Mouse (Mus musculus) R1 (cell line): ENCODE measurements around the gene Bbs5.
"Not testable (repeated sequence)": the region's sequence is repeated elsewhere in the genome, so short reads cannot be mapped to it uniquely, and the experiment has no call there.

Experiments used
- DNase-seq: peaks from one replicate; pipeline ENCODE4 v3.0.0-alpha.2; 2018; ENCODE audit warnings: low read depth, low spot score

Gene Bbs5

GRCm38 (mm10) chr2:69669853-69670252 lies 22.9 kb downstream of the Bbs5 start, which contains the start of gene Klhl41:
Klhl41 (plus strand) TSS chr2:69670120.
- no peak for DNase-seq

DNA sequence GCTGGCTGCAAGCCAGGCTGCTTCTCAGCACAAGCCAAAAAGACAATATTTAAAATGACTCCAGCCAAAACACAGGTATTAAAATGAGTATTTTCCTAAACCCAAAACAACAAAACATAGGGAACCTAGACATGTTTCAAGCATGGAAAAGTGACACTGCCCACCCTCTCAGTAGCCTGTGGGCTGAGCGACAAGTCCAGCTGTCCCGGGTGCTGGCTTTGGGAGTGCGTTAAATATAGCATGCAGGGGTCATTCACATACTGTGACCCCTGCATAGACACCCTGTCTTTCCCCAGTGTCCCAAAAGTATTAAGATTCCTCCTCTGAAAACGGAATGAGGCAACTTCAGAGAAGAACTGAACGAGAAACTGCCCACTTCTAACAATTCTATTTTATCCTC lies 26.8 kb downstream of the Bbs5 start:
- no peak for DNase-seq

GRCm38 (mm10) chr2:69675266-69675665 lies 28.3 kb downstream of the Bbs5 start:
- DNase-seq, result no peak

- DNase-seq, result peak; percentile 59
Observed at GRCm38 (mm10) chr2:69676713-69677112, 29.7 kb downstream of the Bbs5 start.

GRCm38 (mm10) chr2:69677215-69677614 lies 30.2 kb downstream of the Bbs5 start:
- DNase-seq, result not testable (repeated sequence)

DNA sequence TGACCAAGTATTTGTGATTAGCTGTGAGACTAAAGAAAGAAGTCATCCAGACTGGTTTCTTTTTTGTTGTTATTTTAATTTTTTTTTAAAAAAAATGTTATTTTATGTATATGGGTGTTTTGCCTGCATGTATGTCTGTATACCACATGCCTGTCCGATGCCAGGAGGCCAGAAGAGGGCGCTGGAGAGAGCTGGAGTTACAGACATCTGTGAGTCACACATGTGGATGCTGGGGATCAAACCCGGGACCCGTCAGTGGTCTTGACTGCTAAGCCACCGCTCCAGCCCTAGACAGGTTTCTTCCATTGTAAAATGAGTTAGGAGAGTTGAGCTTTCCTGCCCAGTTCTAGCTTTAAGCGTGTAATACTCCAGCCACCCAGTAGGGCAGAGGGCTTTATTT lies 33.0 kb downstream of the Bbs5 start:
- DNase-seq, result peak; percentile 86

DNA sequence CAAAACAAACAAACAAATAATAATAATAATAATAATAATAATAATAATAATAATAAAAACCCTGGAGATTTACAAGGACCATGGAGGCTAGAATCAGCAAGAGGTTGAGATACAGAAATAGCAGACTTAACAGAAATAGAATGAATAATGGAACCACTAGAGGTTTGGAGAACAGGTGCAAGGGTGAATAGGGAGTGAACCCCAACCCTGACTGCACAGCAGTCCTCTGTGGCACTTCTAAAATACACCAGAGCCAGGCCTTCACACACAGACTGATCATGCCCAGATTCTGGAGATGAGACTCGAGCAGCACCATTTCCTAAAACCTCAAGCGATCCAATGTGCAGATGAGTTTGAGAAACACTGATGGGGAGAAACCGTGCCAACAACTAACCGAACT lies 35.0 kb downstream of the Bbs5 start:
- DNase-seq, result no peak

DNA sequence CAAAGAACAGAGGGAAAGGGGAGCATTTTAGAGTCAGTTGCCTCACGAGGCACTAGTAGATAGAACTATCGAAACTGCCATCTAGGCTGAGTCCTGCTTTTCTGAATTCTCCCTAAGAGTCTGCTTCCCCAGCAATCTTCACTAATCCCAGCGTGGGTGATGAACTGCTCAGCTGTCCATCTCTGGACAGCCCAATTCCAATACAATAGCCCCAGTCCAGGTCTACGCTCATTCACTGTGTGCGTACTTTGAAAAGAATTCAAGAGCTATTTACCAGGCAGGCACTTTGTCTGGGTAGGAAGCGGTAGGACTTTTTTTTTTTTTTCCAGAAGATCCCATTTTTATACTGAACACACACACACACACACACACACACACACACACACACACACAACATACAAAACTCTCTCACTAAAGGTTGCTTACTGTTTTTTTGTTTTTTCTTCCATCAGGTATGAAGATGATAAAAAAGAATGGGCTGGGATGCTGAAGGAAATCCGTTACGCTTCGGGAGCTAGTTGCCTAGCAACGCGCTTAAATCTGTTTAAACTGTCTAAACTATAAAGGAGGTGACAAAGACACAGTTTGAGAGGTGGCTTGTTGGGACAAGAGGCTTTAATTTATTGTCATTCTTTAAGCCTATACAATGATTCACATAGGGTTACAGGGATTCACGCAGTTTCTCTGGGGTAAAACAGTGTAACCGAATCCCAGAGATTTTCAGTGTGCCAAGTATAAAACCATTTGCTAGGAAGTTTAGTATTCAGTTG lies 36.2 kb downstream of the Bbs5 start:
- peak; percentile 53 for DNase-seq

GRCm38 (mm10) chr2:69684488-69684887 lies 37.5 kb downstream of the Bbs5 start:
- DNase-seq, result no peak

GRCm38 (mm10) chr2:69690214-69690613 lies 43.2 kb downstream of the Bbs5 start:
- DNase-seq, result no peak

DNA sequence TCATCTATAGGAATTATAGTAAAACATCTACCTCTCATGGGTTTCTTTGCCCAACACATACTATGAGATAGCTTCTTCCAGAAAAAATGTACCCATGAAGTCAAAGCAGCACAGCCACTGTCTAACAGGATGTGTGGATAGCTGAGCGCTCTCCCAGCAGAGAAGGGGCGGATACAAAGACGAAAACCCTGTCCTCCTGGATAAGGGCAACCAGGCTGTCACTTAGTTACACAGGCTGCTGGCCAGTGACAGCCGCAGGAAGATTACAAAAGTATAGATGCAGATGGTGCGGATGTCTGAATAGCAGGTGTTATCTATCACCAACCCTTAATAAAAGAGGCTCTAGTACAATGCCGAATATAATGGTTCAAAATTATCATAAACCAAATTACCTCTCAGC lies 43.9 kb downstream of the Bbs5 start:
- DNase-seq, result no peak

DNA sequence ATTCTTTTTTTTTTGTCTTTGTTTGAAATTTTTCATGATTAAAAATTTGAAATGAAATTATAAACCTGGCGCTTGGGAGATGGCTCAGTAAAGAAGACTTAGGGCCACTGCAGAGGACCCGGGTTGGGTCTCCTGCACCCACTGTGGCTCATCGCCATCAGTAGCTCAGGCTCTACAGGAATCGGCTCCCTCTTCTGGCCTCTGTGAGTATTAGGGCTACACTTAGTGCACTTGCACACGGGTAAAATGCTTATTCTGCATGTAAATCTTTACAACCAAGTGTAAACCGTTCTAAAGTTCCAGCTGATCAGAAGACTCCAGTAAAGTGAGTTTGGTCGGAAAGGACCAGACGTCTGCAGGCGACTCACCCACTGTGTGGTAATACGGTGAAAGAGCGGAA lies 46.5 kb downstream of the Bbs5 start:
- DNase-seq, result peak; percentile 43

GRCm38 (mm10) chr2:69700446-69700845 lies 53.5 kb downstream of the Bbs5 start:
- no peak for DNase-seq

GRCm38 (mm10) chr2:69712171-69712570 lies 65.2 kb downstream of the Bbs5 start:
- DNase-seq, result peak; percentile 30

GRCm38 (mm10) chr2:69712981-69713625 lies 66.1 kb downstream of the Bbs5 start, which contains the start of gene Fastkd1:
Fastkd1 (minus strand) TSS chr2:69713516.
- peak; percentile 98 for DNase-seq

GRCm38 (mm10) chr2:69713626-69714014 lies 66.6 kb downstream of the Bbs5 start:
- DNase-seq, result no peak

DNA sequence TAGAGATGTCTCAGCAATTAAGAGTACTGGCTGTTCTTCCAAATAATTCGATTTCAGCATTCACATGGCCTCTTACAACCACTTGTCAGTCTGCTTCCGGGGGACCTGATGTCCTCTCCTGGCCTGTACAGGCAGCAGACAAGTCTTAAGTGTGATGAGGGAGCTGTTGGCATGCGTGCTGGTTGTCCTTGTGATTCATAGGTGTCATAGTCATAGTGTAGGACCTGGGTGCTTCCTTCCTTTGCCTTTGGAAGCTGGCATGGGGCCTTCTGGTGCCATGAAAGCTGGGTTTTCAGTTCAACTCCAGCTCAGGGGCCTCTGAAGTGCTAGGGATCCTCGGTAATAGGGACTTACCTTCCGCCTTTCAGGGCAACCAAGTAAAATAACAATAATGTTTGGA lies 67.2 kb downstream of the Bbs5 start:
- no peak for DNase-seq

DNA sequence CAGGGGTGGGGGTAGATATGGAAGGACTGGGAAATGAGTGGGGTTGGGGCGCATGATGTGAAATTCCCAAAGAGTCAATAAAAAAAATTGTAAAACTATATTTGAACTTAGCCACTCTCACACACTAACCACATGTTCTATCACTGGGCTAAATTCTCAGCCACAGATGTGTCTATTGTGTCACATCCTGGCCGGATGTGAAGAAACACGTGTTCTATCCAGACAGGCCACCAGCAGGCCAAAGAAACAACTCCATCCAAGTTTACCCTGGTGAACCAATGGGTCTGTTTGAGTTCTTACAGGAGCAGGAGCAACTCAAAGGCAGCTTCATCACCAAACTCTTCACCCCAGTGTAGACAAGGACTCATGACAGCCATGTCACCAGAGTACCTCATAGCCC lies 69.5 kb downstream of the Bbs5 start:
- no peak for DNase-seq
